Mouse (Mus musculus): ENCODE data around the gene Bloc1s3.

Gene Bloc1s3

GRCm38 (mm10) chr7:19455186-19455585, 53.0 kb downstream of the Bloc1s3 start:
- no peak for DNase-seq (ENCODE audit: low spot score)
